Mouse (Mus musculus) liver, adult 2 months (tissue): ENCODE measurements at regions not wholly inside any gene's neighbourhood (a gene's known extent, or its start where the extent isn't known, plus 50 kb on each side); places are given as distances from the start of the nearest gene placed in this dataset.

Experiments
- DNase-seq: peaks from one replicate; pipeline ENCODE4 v3.0.0-alpha.2; 2011; ENCODE audit warnings: low read depth, low spot score; ENCODE audit errors: extremely low read depth
- H3K27ac ChIP-seq: fragments of 200-500 bp; replicated peaks from 2 replicates; pipeline ENCODE4 v1.5.1; 2012; ENCODE audit warnings: low read depth, mild to moderate bottlenecking, control low read depth, inconsistent platforms, low read length; ENCODE audit not compliant: insufficient read depth
- H3K27me3 ChIP-seq: fragments of 200-500 bp; 2 replicates; pipeline ENCODE4 v1.6.1; 2012; ENCODE audit warnings: mild to moderate bottlenecking, moderate library complexity, low read length, inconsistent platforms; ENCODE audit not compliant: control insufficient read depth, insufficient read depth
- H3K36me3 ChIP-seq: fragments of 200-500 bp; 2 replicates; pipeline ENCODE4 v1.6.1; 2012; ENCODE audit warnings: low read length, inconsistent platforms; ENCODE audit not compliant: control insufficient read depth, insufficient read depth
- H3K4me1 ChIP-seq: fragments of 200-500 bp; 2 replicates; pipeline ENCODE4 v1.6.1; 2011; ENCODE audit warnings: low read length; ENCODE audit not compliant: control insufficient read depth, insufficient read depth
- H3K4me3 ChIP-seq: fragments of 200-500 bp; 2 replicates; pipeline ENCODE4 v1.5.1; 2011; ENCODE audit warnings: low read depth, mild to moderate bottlenecking, control low read depth, low read length, moderate library complexity; ENCODE audit not compliant: insufficient read depth
- H3K79me2 ChIP-seq: fragments of 200-500 bp; 2 replicates; pipeline ENCODE4 v1.6.1; 2012; ENCODE audit warnings: inconsistent platforms, mild to moderate bottlenecking, low read length, moderate library complexity; ENCODE audit not compliant: control insufficient read depth, insufficient read depth
- H3K9ac ChIP-seq: fragments of 200-500 bp; 2 replicates; pipeline ENCODE4 v1.6.1; 2012; ENCODE audit warnings: low read depth, mild to moderate bottlenecking, control low read depth, inconsistent platforms, low read length
- CTCF ChIP-seq: fragments of 200-500 bp; IDR thresholded peaks from 2 replicates; pipeline ENCODE4 v1.5.1; 2011; ENCODE audit warnings: low read depth, low read length, control low read depth
- POLR2A ChIP-seq: fragments of 200-500 bp; IDR thresholded peaks from 2 replicates; pipeline ENCODE4 v1.6.1; 2011; ENCODE audit warnings: low read length, control low read depth; ENCODE audit not compliant: insufficient read depth; ENCODE audit errors: extremely low read depth
- WGBS: fragments of 180-500 bp; shearing (Covaris S2); methylation state at CpG from one replicate; pipeline ENCODE4 v1.1.7; 2018; 5-methylcytosine and 5-hydroxymethylcytosine counted together

DNA sequence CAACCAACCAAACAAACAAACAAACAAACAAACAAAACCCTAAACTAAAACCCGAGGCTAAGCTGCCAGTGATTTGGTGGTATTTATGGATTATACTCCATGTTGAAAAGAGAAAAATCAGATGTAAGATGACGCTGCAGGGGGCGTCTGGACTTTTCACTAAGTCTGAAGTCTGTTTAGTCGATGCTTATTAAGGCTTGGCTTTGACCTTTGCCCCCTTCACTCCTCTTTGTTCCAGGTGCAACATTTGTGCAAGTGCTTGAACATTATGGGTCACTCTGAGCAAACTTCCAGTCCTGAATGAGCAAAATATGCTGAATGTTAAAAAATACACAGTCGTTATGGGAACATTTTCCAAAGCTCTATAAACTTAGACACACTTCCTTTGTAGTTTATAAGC, 268.6 kb downstream of the Ptprc start:
- H3K4me1 ChIP-seq: no peaks in the 10 kb centered on the region
- no peaks in the 10 kb centered on the region; the same call in 1 of the 2 replicates for H3K79me2 ChIP-seq
- TF ChIP-seq POLR2A (no peak), CTCF (no peak)
- no peak overlapping the region for H3K4me3 ChIP-seq
- no peak overlapping the region for H3K9ac ChIP-seq
- no peak overlapping the region for H3K27ac ChIP-seq
- no peak for DNase-seq
- WGBS: 56% methylated on average over 5 of the region's 5 CpGs
- H3K27me3 ChIP-seq: no peaks in the 10 kb centered on the region
- H3K36me3 ChIP-seq: no peaks in the 10 kb centered on the region

DNA sequence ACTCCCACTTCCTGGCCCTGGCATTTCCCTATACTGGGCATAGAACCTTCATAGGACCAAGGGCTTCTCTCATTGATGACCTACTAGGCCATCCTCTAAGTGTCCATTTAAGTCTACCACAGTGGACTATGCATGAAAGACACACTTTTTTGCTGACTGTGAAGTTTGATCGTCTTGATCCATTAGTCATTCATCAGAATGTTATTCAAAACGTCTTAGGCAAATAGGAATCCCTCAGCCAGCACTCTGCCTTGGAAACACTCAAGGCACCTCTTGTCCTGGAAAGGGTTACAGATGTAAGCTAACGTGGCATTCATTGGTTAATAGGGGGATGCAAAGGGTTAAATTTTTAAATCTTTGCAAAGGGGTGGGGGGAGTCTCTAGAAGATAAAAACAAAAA, 269.0 kb downstream of the Ptprc start:
- Histone ChIP-seq H3K4me1 (no peaks in the 10 kb centered on the region), H3K27ac (no peak overlapping the region), H3K27me3 (no peaks in the 10 kb centered on the region), H3K4me3 (no peak overlapping the region), H3K36me3 (no peaks in the 10 kb centered on the region), H3K9ac (no peak overlapping the region), H3K79me2 (no peaks in the 10 kb centered on the region; the same call in 1 of the 2 replicates)
- no peak for DNase-seq
- no peak for TF ChIP-seq CTCF
- no peak for TF ChIP-seq POLR2A
- WGBS: 67% methylated on average over 3 of the region's 3 CpGs

DNA sequence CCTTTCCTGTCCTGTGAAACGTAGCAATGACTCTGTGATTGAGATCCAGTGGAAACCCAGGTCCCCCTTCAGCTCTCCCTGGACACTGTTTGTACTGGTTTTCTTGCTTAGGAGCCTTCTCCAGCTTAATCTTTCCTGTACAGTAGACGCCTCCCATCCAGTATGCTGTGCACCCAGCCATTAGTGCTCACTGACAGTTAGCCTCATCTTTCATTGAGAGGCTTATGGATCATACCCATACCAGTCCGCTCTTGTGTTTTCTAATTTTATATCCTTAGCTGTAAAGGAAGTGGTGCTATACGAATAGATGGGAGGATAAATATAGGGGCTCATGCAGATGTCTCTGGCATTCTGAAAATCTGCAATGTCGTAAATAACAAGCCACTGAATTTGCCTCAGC, 269.9 kb downstream of the Ptprc start:
- H3K27ac ChIP-seq: no peak overlapping the region
- no peak overlapping the region for H3K4me3 ChIP-seq
- H3K4me1 ChIP-seq: no peaks in the 10 kb centered on the region
- H3K36me3 ChIP-seq: no peaks in the 10 kb centered on the region
- TF ChIP-seq CTCF (no peak), POLR2A (no peak)
- WGBS: 84% methylated on average over 5 of the region's 5 CpGs
- no peaks in the 10 kb centered on the region; the same call in 1 of the 2 replicates for H3K79me2 ChIP-seq
- no peaks in the 10 kb centered on the region for H3K27me3 ChIP-seq
- no peak overlapping the region for H3K9ac ChIP-seq
- DNase-seq: no peak

DNA sequence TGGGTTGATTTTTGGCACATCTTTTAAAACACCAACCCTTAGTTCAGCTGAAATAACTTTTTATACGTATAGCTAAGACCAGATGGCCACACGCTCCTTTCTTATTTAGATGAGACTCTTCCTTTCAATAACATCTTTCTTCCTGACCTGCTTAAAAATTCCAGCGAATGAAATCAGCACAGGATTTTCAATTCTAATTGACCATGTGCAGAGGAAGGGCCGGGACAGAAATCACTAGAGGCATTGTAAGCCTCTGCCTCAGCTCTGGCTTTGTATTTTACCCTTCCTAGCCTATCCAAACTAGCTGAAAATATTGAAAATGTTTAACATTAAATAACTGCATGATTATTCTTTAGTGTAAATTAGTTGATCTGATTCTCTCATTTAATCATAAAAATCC, 272.2 kb downstream of the Ptprc start:
- 84% methylated on average over 4 of the region's 4 CpGs for WGBS
- no peaks in the 10 kb centered on the region for H3K36me3 ChIP-seq
- H3K9ac ChIP-seq: no peak overlapping the region
- TF ChIP-seq POLR2A (no peak), CTCF (no peak)
- H3K4me3 ChIP-seq: no peak overlapping the region
- H3K27me3 ChIP-seq: no peaks in the 10 kb centered on the region
- H3K27ac ChIP-seq: no peak overlapping the region
- DNase-seq: no peak
- no peaks in the 10 kb centered on the region; the same call in 1 of the 2 replicates for H3K79me2 ChIP-seq
- no peaks in the 10 kb centered on the region; the same call in 1 of the 2 replicates for H3K4me1 ChIP-seq

DNA sequence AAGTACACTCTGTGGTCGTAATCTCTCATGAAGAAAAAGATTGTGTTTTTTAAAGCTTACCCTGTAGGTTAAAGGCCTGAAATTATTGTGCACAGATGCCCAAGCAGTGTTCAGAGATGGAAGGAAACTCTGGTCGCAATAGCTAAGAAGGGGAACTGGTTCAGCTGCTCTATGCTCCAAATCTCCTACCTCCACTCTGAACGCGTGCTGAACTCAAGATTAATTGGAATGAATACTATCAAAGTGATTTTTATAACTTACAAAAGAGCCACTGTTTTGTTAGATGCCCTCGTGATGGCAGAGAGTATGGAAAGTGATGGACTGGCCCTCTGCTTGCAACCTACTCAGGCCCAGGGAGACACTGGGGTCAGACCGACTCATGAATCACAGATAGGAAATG, 272.6 kb downstream of the Ptprc start:
- H3K4me3 ChIP-seq: no peak overlapping the region
- no peaks in the 10 kb centered on the region for H3K27me3 ChIP-seq
- H3K4me1 ChIP-seq: no peaks in the 10 kb centered on the region; the same call in 1 of the 2 replicates
- WGBS: 87% methylated on average over 6 of the region's 6 CpGs
- TF ChIP-seq POLR2A: no peak
- TF ChIP-seq CTCF: no peak
- DNase-seq: no peak
- no peaks in the 10 kb centered on the region for H3K36me3 ChIP-seq
- H3K79me2 ChIP-seq: no peaks in the 10 kb centered on the region; the same call in 1 of the 2 replicates
- no peak overlapping the region for H3K27ac ChIP-seq
- H3K9ac ChIP-seq: no peak overlapping the region

DNA sequence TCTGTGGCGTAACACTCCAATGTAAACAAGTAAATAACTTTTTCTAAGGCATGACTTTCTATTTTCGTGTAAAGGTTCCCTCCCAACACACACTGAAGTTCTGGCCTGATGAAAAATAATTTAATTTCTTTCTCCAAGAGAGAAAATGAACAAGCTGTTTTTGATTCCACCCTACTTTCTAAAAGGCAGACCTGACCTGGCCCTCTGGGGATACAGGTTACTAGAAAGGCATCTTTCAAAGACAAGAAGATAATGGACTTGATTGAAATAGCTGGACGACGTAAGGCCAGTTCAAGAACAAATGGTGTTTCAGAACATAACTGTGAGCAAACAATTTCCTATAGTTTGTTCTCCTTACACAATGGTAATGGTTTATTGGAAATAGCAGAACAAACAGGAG, 273.5 kb downstream of the Ptprc start:
- Histone ChIP-seq H3K36me3 (no peaks in the 10 kb centered on the region), H3K27ac (no peak overlapping the region), H3K79me2 (no peaks in the 10 kb centered on the region; the same call in 1 of the 2 replicates), H3K4me1 (no peaks in the 10 kb centered on the region; the same call in 1 of the 2 replicates), H3K9ac (no peak overlapping the region), H3K4me3 (no peak overlapping the region), H3K27me3 (no peaks in the 10 kb centered on the region)
- 90% methylated on average over 4 of the region's 4 CpGs for WGBS
- no peak for TF ChIP-seq POLR2A
- TF ChIP-seq CTCF: no peak
- no peak for DNase-seq
